Comparison of ENCODE assay signal across 35 mouse cellular contexts in genomic region chr5:87782731-87783130, GRCm38 (mm10). TPM values are rescaled to one million over a fixed set of nuclear protein-coding genes. Genes with fewer than 3 reads are reported as not detected.
DNase-seq lines count a peak whose midpoint lies in the region; ATAC-seq and TF ChIP-seq lines count a peak whose summit lies in the region.
"Had no signal": no experiment of that assay in that cellular context is flagged by ENCODE, and none has a peak within 500 bp of the region (broad histone marks: within the 10 kb centered on the region; RNA-seq: fewer than 3 reads in every experiment).

No protein-coding gene starts in this region.

- in situ Hi-C loops in CH12.LX (cut with MboI; ENCODE audit: low pct_ligation_motif_present, low pct_unique_long_range_greater_than_20kb, low sequenced_read_pairs), result no loop called here

- intact Hi-C loops in left cerebral cortex, adult 2 months (cut with DNase I), result loop anchor here (5.0 to 10.0 kb wide), 2 partner anchors 585 to 612 kb away; no protein-coding TSS in a partner anchor

- H3K27ac ChIP-seq in forebrain, postnatal 0 days (ENCODE audit: low read depth, low read length), result no peak overlapping the region
- H3K27ac ChIP-seq in forebrain, embryonic 11.5 days (ENCODE audit: low read depth, low read length), result no peak overlapping the region
- no peak overlapping the region for H3K27ac ChIP-seq in left cerebral cortex, adult 2 months
- no peak overlapping the region for H3K27ac ChIP-seq in CH12.LX (ENCODE audit: insufficient read depth, low read depth)
- no peak overlapping the region for H3K27ac ChIP-seq in thymus, adult 2 months (ENCODE audit: control insufficient read depth, insufficient read depth, low read length)
- H3K27ac ChIP-seq: embryonic facial prominence, embryonic 13.5 days; hindbrain, embryonic 15.5 days; kidney, embryonic 15.5 days; limb, embryonic 12.5 days; midbrain, embryonic 13.5 days; neural tube, embryonic 12.5 days had no signal

- WGBS in forebrain, postnatal 0 days, result 62% methylated on average over 4 of the region's 4 CpGs
- WGBS in forebrain, embryonic 11.5 days, result 57% methylated on average over 4 of the region's 4 CpGs
- WGBS in thymus, adult 2 months, result 58% methylated on average over 4 of the region's 4 CpGs

- no peaks in the 10 kb centered on the region for H3K9me3 ChIP-seq in forebrain, postnatal 0 days (ENCODE audit: low read length)
- no peaks in the 10 kb centered on the region for H3K9me3 ChIP-seq in forebrain, embryonic 11.5 days (ENCODE audit: control insufficient read depth, low read length)
- no peaks in the 10 kb centered on the region for H3K9me3 ChIP-seq in CH12.LX (replicated peaks; ENCODE audit: low read length)
- H3K9me3 ChIP-seq: embryonic facial prominence, embryonic 13.5 days; hindbrain, embryonic 15.5 days; kidney, embryonic 15.5 days; limb, embryonic 12.5 days; midbrain, embryonic 13.5 days; neural tube, embryonic 12.5 days had no signal

- peak; percentile 44 for TF ChIP-seq CTCF in forebrain, postnatal 0 days (IDR thresholded peaks at IDR 0.05; ENCODE audit: low read depth)
- TF ChIP-seq CTCF in left cerebral cortex, adult 2 months (IDR thresholded peaks at IDR 0.05), result peak; percentile 45
- TF ChIP-seq CTCF in CH12.LX (conservative IDR thresholded peaks at IDR 0.05 in 1 of 2, IDR thresholded peaks at IDR 0.05 in 1 of 2; ENCODE audit: low read depth in 2 of 2, low read length in 2 of 2), result peak in 1 of 2 experiments; percentile 44; a peak in 2 of 4 replicates
- no peak for TF ChIP-seq CTCF in thymus, adult 2 months (IDR thresholded peaks at IDR 0.05; ENCODE audit: borderline replicate concordance, control insufficient read depth, extremely low read depth, insufficient read depth, low read length, poor library complexity)

- ATAC-seq in forebrain, postnatal 0 days, result no peak
- no peak for ATAC-seq in forebrain, embryonic 11.5 days (replicated peaks; ENCODE audit: low FRiP score)
- ATAC-seq: intestine, embryonic 16.5 days; liver, postnatal 0 days; midbrain, embryonic 13.5 days had no signal

- H3K4me2 ChIP-seq in forebrain, postnatal 0 days (ENCODE audit: low read depth), result no peak overlapping the region
- H3K4me2 ChIP-seq in forebrain, embryonic 11.5 days (ENCODE audit: low read depth, low read length, severe bottlenecking), result no peak overlapping the region
- no peak overlapping the region for H3K4me2 ChIP-seq in CH12.LX (ENCODE audit: insufficient read depth, low read depth, poor library complexity, severe bottlenecking)
- H3K4me2 ChIP-seq: embryonic facial prominence, embryonic 13.5 days; hindbrain, embryonic 15.5 days; kidney, embryonic 15.5 days; limb, embryonic 12.5 days; liver, embryonic 11.5 days; midbrain, embryonic 13.5 days; neural tube, embryonic 12.5 days had no signal

- dilution Hi-C loops in CH12.LX (cut with MboI; ENCODE audit: extremely low pct_ligation_motif_present, extremely low pct_unique_long_range_greater_than_20kb, low sequenced_read_pairs), result no loop called here

- no peaks in the 10 kb centered on the region for H3K79me2 ChIP-seq in CH12.LX (replicated peaks; ENCODE audit: control insufficient read depth, extremely low read depth, insufficient read depth, poor library complexity, severe bottlenecking)

- no peaks in the 10 kb centered on the region for H3K27me3 ChIP-seq in forebrain, postnatal 0 days (ENCODE audit: insufficient read depth, low read length)
- no peaks in the 10 kb centered on the region for H3K27me3 ChIP-seq in forebrain, embryonic 11.5 days (ENCODE audit: control insufficient read depth, insufficient read depth, low read length)
- no peaks in the 10 kb centered on the region for H3K27me3 ChIP-seq in CH12.LX (replicated peaks)
- no peaks in the 10 kb centered on the region for H3K27me3 ChIP-seq in thymus, adult 2 months (ENCODE audit: control insufficient read depth, insufficient read depth, low read length)
- H3K27me3 ChIP-seq: embryonic facial prominence, embryonic 13.5 days; hindbrain, embryonic 15.5 days; kidney, embryonic 15.5 days; limb, embryonic 12.5 days; midbrain, embryonic 13.5 days; neural tube, embryonic 12.5 days had no signal

- H3K4me3 ChIP-seq in forebrain, postnatal 0 days (ENCODE audit: low read depth, low read length), result no peak overlapping the region
- no peak overlapping the region for H3K4me3 ChIP-seq in forebrain, embryonic 11.5 days (ENCODE audit: low read depth, low read length)
- H3K4me3 ChIP-seq in left cerebral cortex, adult 2 months, result no peak overlapping the region
- H3K4me3 ChIP-seq in CH12.LX (replicated peaks in 1 of 3; ENCODE audit: low read depth in 2 of 3, low read length in 2 of 3, poor library complexity in 1 of 3), result no peak overlapping the region
- no peak overlapping the region for H3K4me3 ChIP-seq in thymus, adult 2 months (ENCODE audit: control insufficient read depth, insufficient read depth, low read length)
- H3K4me3 ChIP-seq: embryonic facial prominence, embryonic 13.5 days; hindbrain, embryonic 15.5 days; kidney, embryonic 15.5 days; limb, embryonic 12.5 days; midbrain, embryonic 13.5 days; neural tube, embryonic 12.5 days had no signal

- no peak for TF ChIP-seq POLR2A in CH12.LX (IDR thresholded peaks at IDR 0.05; ENCODE audit: low read depth, low read length)
- no peak for TF ChIP-seq POLR2A in thymus, adult 2 months (IDR thresholded peaks at IDR 0.05; ENCODE audit: control insufficient read depth, extremely low read depth, insufficient read depth, low read length, poor library complexity)

- H3K4me1 ChIP-seq in forebrain, postnatal 0 days (ENCODE audit: insufficient read depth), result no peaks in the 10 kb centered on the region
- H3K4me1 ChIP-seq in forebrain, embryonic 11.5 days (replicated peaks; ENCODE audit: control insufficient read depth, insufficient read depth, low read length), result no peaks in the 10 kb centered on the region
- H3K4me1 ChIP-seq in CH12.LX (ENCODE audit: control insufficient read depth in 1 of 2, insufficient read depth in 2 of 2), result no peaks in the 10 kb centered on the region
- no peaks in the 10 kb centered on the region for H3K4me1 ChIP-seq in thymus, adult 2 months (replicated peaks; ENCODE audit: control insufficient read depth, insufficient read depth, low read length)
- H3K4me1 ChIP-seq: embryonic facial prominence, embryonic 13.5 days; hindbrain, embryonic 15.5 days; kidney, embryonic 15.5 days; limb, embryonic 12.5 days; midbrain, embryonic 13.5 days; neural tube, embryonic 12.5 days had no signal

- H3K9ac ChIP-seq in forebrain, postnatal 0 days, result no peak overlapping the region
- H3K9ac ChIP-seq in forebrain, embryonic 11.5 days (ENCODE audit: low read length), result no peak overlapping the region
- H3K9ac ChIP-seq in CH12.LX (ENCODE audit: insufficient read depth, low read depth), result no peak overlapping the region
- H3K9ac ChIP-seq: embryonic facial prominence, embryonic 13.5 days; hindbrain, embryonic 15.5 days; kidney, embryonic 15.5 days; limb, embryonic 12.5 days; liver, postnatal 0 days; midbrain, embryonic 13.5 days; neural tube, embryonic 12.5 days had no signal

- TF ChIP-seq RAD21 in CH12.LX (IDR thresholded peaks at IDR 0.05; ENCODE audit: low read depth, low read length), result peak; percentile 43

- DNase-seq in forebrain, postnatal 0 days, result peak; percentile 7
- DNase-seq in forebrain, embryonic 11.5 days (ENCODE audit: low spot score), result no peak
- DNase-seq in left cerebral cortex, adult 2 months (ENCODE audit: extremely low spot score in 1 of 2, low spot score in 2 of 2), result no peak
- no peak for DNase-seq in left cerebral cortex, adult 11 months (ENCODE audit: low spot score)
- DNase-seq in CH12.LX (ENCODE audit: extremely low read depth), result peak; percentile 3
- DNase-seq in retina, embryonic 14.5 days (ENCODE audit: low spot score), result peak; percentile 6
- DNase-seq in layer of hippocampus, adult 11-12 months (ENCODE audit: low spot score), result no peak
- DNase-seq in thymus, adult 2 months, result no peak
- DNase-seq: adrenal gland, postnatal 36 days; cerebellum, adult 2 months; cerebellum, postnatal 25 days; gastrocnemius, postnatal 36 days; liver, postnatal 0 days; lung, postnatal 10 days; right cerebral cortex, adult 18-20 months; right cerebral cortex, postnatal 4 days; thymus, postnatal 4 days had no signal

- H3K36me3 ChIP-seq in forebrain, postnatal 0 days (ENCODE audit: insufficient read depth), result no peaks in the 10 kb centered on the region
- H3K36me3 ChIP-seq in forebrain, embryonic 11.5 days (ENCODE audit: control insufficient read depth, insufficient read depth, low read length), result no peaks in the 10 kb centered on the region
- H3K36me3 ChIP-seq in CH12.LX (replicated peaks in 1 of 2; ENCODE audit: control insufficient read depth in 1 of 2, insufficient read depth in 1 of 2, low read length in 1 of 2), result no peaks in the 10 kb centered on the region
- no peaks in the 10 kb centered on the region for H3K36me3 ChIP-seq in thymus, adult 2 months (ENCODE audit: control insufficient read depth, insufficient read depth, low read length)
- H3K36me3 ChIP-seq: embryonic facial prominence, embryonic 13.5 days; hindbrain, embryonic 15.5 days; kidney, embryonic 15.5 days; limb, embryonic 12.5 days; midbrain, embryonic 13.5 days; neural tube, embryonic 12.5 days had no signal

- no peak for TF ChIP-seq EP300 in CH12.LX (IDR thresholded peaks at IDR 0.05; ENCODE audit: low read length)

RNA-seq across cellular contexts. Expression of gene Csn1s2a, which starts 8.4 kb away (rescaled TPM):
- total RNA-seq in forebrain, postnatal 0 days (2014; rRNA removed), result not detected in 2 replicates
- polyA plus RNA-seq in forebrain, postnatal 0 days (2015; fragmentation: Nextera tagmentation; extraction: Ambion mirVana), result not detected in 2 replicates
- polyA plus RNA-seq in forebrain, embryonic 11.5 days (2014; fragmentation: Nextera tagmentation; extraction: Ambion mirVana), result not detected in 2 replicates
- total RNA-seq in left cerebral cortex, adult 2 months (2021), result not detected
- not detected in 2 replicates for total RNA-seq in CH12.LX (2012; rRNA removed)
- not detected in 2 replicates for total RNA-seq in CH12.LX (2014; rRNA removed)
- not detected in 2 replicates for polyA plus RNA-seq in CH12.LX (2012; ENCODE audit: insufficient read length, low read depth)
- 0.75 and 0.88 TPM in 2 replicates for polyA plus RNA-seq in thymus, adult 2 months (2012; rRNA removed)
- total RNA-seq: adrenal gland, postnatal 36 days; gastrocnemius, adult 18-20 months; gastrocnemius, postnatal 36 days; heart, adult 8-10 months; heart, postnatal 25 days; layer of hippocampus, postnatal 25 days; left cerebral cortex, postnatal 14 days; megakaryocyte progenitor cell, adult 5-6 weeks had no signal
- polyA plus RNA-seq: C2C12; cerebellum, adult 2 months; embryonic facial prominence, embryonic 13.5 days; heart, embryonic 14.5 days; hindbrain, embryonic 15.5 days; intestine, embryonic 16.5 days; kidney, embryonic 15.5 days; large intestine, adult 2 months; limb, embryonic 12.5 days; liver, embryonic 11.5 days; liver, postnatal 0 days; midbrain, embryonic 13.5 days; neural tube, embryonic 12.5 days; stomach, embryonic 14.5 days had no signal

RNA-seq across cellular contexts. Expression of gene Csn1s2b, which starts 25.2 kb away (rescaled TPM):
- total RNA-seq in forebrain, postnatal 0 days (2014; rRNA removed), result not detected in 2 replicates
- polyA plus RNA-seq in forebrain, postnatal 0 days (2015; fragmentation: Nextera tagmentation; extraction: Ambion mirVana), result not detected in 2 replicates
- polyA plus RNA-seq in forebrain, embryonic 11.5 days (2014; fragmentation: Nextera tagmentation; extraction: Ambion mirVana), result not detected in 2 replicates
- total RNA-seq in left cerebral cortex, adult 2 months (2021), result not detected
- not detected in 2 replicates for total RNA-seq in CH12.LX (2012; rRNA removed)
- not detected in 2 replicates for total RNA-seq in CH12.LX (2014; rRNA removed)
- not detected in 2 replicates for polyA plus RNA-seq in CH12.LX (2012; ENCODE audit: insufficient read length, low read depth)
- not detected in 2 replicates for polyA plus RNA-seq in thymus, adult 2 months (2012; rRNA removed)
- total RNA-seq: adrenal gland, postnatal 36 days; gastrocnemius, adult 18-20 months; gastrocnemius, postnatal 36 days; heart, adult 8-10 months; heart, postnatal 25 days; layer of hippocampus, postnatal 25 days; left cerebral cortex, postnatal 14 days; megakaryocyte progenitor cell, adult 5-6 weeks had no signal
- polyA plus RNA-seq: C2C12; cerebellum, adult 2 months; embryonic facial prominence, embryonic 13.5 days; heart, embryonic 14.5 days; hindbrain, embryonic 15.5 days; intestine, embryonic 16.5 days; kidney, embryonic 15.5 days; large intestine, adult 2 months; limb, embryonic 12.5 days; liver, embryonic 11.5 days; liver, postnatal 0 days; midbrain, embryonic 13.5 days; neural tube, embryonic 12.5 days; stomach, embryonic 14.5 days had no signal

RNA-seq across cellular contexts. Expression of gene Prr27, which starts 42.8 kb away (rescaled TPM):
- total RNA-seq in forebrain, postnatal 0 days (2014; rRNA removed), result not detected in 2 replicates
- not detected in 2 replicates for polyA plus RNA-seq in forebrain, postnatal 0 days (2015; fragmentation: Nextera tagmentation; extraction: Ambion mirVana)
- polyA plus RNA-seq in forebrain, embryonic 11.5 days (2014; fragmentation: Nextera tagmentation; extraction: Ambion mirVana), result not detected in 2 replicates
- not detected for total RNA-seq in left cerebral cortex, adult 2 months (2021)
- total RNA-seq in CH12.LX (2012; rRNA removed) (not detected in 2 replicates), CH12.LX (2014; rRNA removed) (not detected in 2 replicates)
- polyA plus RNA-seq in CH12.LX (2012; ENCODE audit: insufficient read length, low read depth), result not detected in 2 replicates
- polyA plus RNA-seq in thymus, adult 2 months (2012; rRNA removed), result not detected in 2 replicates
- total RNA-seq: adrenal gland, postnatal 36 days; gastrocnemius, adult 18-20 months; gastrocnemius, postnatal 36 days; heart, adult 8-10 months; heart, postnatal 25 days; layer of hippocampus, postnatal 25 days; left cerebral cortex, postnatal 14 days; megakaryocyte progenitor cell, adult 5-6 weeks had no signal
- polyA plus RNA-seq: C2C12; cerebellum, adult 2 months; embryonic facial prominence, embryonic 13.5 days; heart, embryonic 14.5 days; hindbrain, embryonic 15.5 days; intestine, embryonic 16.5 days; kidney, embryonic 15.5 days; large intestine, adult 2 months; limb, embryonic 12.5 days; liver, embryonic 11.5 days; liver, postnatal 0 days; midbrain, embryonic 13.5 days; neural tube, embryonic 12.5 days; stomach, embryonic 14.5 days had no signal

Comparison
In these comparisons a context has a peak if more than half of its experiments do, and no peak if none do; other contexts are left out.
1. DNase-seq: peak in forebrain, postnatal 0 days (single experiment), CH12.LX (single experiment) and retina, embryonic 14.5 days (single experiment); none in forebrain, embryonic 11.5 days (single experiment), left cerebral cortex, adult 2 months (0 of 2), left cerebral cortex, adult 11 months (single experiment), layer of hippocampus, adult 11-12 months (single experiment) and thymus, adult 2 months (single experiment).